Mouse (Mus musculus) left cerebral cortex, postnatal 4 days (tissue): ENCODE data around the gene Agtpbp1. TPM values are rescaled to one million over a fixed set of nuclear protein-coding genes. Genes with fewer than 3 reads are reported as not detected.
"Not testable (repeated sequence)": the region's sequence is repeated elsewhere in the genome, so short reads cannot be mapped to it uniquely, and the experiment has no call there.

Experiments
- DNase-seq: peaks from one replicate; pipeline ENCODE4 v3.0.0-alpha.2; 2022
- intact Hi-C: fragments of 180-260 bp; cut with DNase I; formaldehyde crosslinking; loops from one replicate; pipeline ENCODE4 v1.15.1; 2025
- total RNA-seq, 2 experiments: library from RNA; stranded (reverse); gene quantifications; 2 replicates each; pipeline ENCODE4 v1.2.3; 2021

The Agtpbp1 gene
- 100 to 1,000 TPM; 329 to 336 TPM for total RNA-seq

DNA sequence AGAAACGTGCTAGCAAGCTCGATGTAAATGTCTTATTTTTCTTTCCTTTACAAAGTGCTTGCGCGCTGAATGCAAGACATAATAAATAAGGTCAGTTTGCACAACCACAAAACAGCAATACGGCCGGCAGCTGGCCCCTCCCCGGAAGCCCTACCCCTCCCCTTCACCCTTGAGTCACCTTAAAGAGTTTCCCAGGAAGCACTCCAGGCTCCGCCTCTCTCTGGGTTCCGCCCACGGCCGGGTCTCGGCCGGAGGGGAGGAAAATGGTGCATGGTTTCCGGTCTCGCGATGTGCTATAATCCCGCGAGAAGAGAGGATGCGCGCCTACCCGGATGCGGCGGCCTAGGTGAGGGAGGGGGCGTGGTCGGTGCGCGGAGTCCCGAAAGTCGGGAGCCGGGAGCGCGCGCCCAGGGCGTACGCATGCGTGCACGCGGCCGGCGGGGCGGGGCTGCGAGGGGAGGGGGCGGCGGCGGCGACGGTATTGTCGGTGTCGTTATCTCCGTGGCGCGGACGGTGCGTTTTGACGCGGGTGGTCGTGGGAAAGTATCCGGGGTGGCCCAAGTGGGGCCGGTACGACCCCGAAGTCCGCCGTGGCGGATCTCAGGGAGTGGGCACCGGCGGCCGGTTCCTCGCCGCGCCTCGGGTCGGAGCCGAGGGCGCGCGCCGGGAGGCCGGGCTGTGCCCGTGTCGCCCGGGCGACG is at the start of gene Agtpbp1, which contains the start of gene Naa35:
Agtpbp1 (minus strand) TSS at position 281 of the 701 bp plus-strand sequence.
Naa35 (plus strand) TSS at position 313 of the 701 bp plus-strand sequence.
- intact Hi-C loops: loop anchor here (10.0 kb wide), 1 partner anchor 950 kb away; no protein-coding TSS in a partner anchor
- peak; percentile 100 for DNase-seq

DNA sequence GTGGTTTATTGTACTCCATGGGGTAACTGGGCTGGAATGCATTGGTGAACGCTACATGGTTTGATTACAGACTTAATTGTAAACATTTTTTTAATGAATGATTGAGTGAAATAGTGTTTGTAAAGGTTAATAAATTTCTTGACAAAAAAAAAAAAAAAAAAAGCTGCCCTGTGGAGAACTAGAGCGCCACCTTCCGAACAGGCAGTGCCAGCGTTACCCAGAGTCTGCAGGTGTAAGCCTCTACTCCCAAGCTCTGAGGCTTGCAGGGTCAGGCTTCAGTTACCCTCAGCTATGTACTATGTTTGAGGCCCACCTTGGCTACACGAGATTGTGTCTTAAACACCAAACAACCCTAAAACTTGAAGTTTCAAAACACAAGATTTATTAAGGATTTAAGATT is 49.6 kb upstream of the Agtpbp1 start:
- intact Hi-C loops: loop anchor here (10.0 kb wide), 2 partner anchors 90 to 150 kb away; partner anchors contain the start of gene Gm49354
- no peak for DNase-seq

DNA sequence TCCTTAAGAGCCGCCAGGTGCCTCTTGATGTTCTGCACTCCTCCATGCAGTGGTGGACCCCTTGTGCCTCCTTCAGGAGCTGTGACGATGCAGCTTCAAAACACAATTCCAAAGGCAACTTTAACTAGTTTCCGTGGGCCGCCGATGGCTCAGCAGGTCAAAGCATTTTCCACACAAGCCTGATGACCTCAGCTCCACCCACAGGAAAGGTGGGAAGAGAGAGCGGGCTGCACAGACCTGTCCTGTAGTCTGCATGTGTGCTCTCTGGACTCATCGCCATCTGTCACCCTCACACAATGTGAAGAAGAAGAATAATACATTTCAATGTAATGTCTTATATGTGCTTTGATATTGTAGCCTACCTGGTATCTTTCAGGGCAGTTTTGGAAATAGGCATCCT is 41.7 kb upstream of the Agtpbp1 start:
- intact Hi-C loops: no loop called here
- DNase-seq: no peak

DNA sequence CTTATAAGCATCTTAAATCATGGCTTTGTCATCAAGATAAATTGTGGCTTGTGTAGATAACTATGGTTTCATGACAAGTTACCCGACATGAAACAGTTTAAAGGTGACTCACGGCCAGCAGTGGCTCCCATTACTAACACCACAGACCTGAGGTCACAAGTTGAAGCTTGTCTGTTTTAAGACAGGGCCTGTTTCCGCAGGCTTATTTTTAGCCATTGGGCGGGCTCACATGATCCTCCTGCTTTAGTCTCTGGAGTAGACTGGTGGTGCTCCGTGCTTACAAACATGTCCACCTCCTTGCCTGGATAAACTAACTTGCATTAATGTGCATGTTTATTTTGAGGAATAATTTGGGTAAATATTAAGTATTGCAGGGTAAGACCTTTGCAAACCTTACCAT is 39.9 kb upstream of the Agtpbp1 start:
- DNase-seq: no peak
- intact Hi-C loops: no loop called here

DNA sequence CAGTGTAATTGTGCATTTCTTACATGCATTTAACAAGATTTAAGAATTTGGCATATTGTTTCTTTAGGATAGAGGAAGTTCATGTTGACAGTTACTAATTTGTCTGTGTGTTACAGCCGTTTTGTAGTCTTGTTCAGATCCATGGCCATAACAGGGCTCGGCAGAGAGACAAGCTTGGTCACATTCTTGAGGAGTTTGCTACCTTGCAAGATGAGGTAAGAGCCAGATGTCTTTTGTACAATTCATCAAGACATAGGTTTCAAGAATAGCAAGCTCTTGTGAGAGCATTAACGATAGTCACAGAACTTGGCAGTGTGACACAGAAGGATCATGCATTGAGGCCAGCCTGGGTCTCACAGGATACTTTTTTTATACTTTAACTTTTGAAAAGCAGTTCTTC is 39.4 kb upstream of the Agtpbp1 start:
- no peak for DNase-seq
- intact Hi-C loops: no loop called here

DNA sequence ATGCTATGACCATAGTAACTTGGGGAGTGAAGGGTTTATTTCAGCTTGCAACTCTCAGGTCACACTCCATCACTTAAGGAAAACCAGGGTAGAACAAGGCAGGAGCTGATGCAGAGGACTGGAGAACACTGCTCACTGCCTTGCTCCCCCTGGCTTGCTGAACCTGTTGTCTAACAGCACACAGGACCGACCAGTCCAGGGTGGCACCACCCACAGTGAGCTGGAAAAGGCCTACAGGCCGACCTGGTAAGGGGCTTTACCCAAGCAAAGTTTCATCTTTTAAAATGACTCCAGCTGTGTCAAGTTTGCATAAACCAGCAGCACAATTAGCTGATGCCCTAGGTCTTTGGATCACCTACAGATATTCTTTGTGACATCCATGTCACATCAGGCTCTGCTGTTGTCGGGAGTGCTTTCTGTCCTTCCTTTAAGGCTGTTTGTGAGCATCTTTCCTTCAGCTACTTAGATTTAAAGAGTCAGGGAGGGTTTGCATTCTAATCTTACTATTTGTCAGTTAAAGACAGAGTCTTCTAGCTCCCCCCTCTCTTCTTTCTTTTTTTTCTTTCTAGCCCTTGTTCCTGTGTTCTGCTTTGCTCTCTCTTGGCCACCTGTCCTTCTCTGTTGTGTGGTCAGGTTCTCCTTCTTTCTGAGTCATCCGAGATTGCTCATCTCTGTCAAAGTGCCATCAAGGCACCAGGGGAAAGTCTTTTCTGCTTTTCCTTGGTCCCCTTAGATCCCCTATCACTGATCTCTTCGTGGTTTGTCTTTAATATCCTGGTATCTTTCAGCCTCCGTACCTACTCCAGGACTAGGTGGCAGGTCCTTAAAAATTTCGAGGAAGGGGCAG is 36.8 kb upstream of the Agtpbp1 start:
- DNase-seq: no peak
- intact Hi-C loops: no loop called here

DNA sequence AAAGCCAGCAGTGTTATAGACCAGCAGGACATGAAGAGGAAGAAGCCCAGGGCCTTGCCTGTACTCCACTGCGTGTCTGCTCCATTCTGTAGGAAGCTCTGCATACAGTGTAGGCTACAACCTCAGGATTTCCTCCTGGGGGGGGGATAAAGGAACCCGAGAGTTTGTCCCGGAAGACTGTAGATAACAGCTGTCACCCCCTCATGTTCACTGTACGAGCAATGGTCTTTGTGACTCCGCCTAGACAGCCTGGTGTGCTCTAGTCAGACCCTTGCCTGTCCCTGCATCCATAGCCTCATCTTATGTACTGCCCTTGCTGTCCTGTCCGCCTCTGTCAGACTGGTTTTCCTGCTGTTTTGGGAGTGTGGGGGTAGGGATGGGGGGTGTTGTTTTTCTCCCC is 33.4 kb upstream of the Agtpbp1 start:
- no peak for DNase-seq
- intact Hi-C loops: no loop called here

DNA sequence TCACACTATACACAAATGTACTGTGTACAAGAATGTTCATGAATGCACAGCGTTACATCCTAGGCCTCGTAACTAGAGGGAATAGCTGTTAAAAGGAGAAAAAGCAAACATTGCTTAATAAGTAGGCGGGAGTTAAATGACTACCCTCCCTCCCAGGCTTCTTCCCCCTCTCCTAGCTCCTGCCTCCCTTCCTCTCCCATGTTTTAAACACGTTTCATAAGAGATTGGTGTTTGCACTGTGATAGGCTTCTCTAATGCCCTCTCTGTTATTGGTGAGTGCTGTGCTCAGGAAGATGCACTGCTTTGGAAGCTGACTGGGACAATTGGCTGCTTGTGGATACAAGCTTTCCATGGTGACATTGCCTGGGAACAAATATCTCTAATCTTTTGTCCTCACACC is 30.5 kb upstream of the Agtpbp1 start:
- no peak for DNase-seq
- intact Hi-C loops: no loop called here

DNA sequence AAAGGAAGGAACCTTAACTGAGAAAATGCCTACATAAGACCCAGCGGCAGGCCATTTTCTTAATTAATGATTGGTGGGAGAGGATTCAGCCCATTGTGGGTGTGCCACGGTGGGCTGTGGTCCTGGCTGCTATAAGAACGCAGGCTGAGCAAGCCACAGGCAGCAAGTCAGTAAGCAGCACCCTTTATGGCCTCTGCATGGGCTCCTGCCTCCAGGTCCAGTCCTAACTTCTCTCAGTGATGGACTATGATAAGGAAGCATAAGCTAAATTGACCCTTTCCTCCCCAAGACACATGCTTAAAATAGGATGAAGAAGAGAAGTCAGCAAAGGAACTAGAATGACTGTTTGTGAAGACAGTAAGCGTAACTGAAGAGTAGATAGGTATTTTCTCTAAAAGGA is 30.1 kb upstream of the Agtpbp1 start:
- DNase-seq: no peak
- intact Hi-C loops: no loop called here

DNA sequence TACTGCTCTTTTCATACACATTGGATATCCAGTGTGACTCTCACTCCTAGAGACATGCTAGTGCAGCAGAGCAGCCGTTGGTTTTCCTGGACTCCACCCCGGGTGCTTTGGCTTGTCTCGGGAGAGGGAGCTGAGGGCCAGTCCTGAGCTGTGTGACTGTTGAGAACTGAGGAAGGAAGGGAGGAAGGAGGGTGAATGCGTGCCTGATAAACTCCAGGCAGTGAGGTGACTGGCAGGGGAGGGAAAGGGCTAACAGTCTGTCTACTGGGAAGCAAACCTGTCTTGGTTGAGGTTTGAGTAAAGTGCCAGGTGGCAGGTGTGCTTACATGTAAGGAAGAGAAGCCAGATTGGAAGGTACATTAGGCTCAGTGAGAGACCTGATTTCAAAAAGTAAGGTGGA is 28.8 kb upstream of the Agtpbp1 start:
- no peak for DNase-seq
- intact Hi-C loops: no loop called here

DNA sequence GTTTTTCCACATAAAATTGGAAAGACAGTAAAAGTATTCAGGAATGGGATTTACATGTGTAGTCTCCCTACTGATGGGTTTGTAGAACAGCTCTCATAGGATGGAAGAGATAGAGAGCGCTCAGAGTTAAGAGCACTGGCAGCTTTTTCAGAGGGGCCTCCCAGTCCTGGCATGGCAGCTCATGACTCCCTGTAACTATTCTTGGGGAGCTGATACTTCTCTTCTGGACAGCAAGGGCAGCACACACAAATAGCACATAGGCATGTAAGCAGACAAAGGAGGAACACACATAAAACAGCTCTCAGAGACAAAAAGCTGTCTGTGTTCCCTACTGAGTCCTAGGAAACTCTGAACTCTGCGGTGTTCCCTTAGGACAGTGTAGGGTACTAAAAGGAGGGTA is 25.4 kb upstream of the Agtpbp1 start:
- intact Hi-C loops: no loop called here
- no peak for DNase-seq

DNA sequence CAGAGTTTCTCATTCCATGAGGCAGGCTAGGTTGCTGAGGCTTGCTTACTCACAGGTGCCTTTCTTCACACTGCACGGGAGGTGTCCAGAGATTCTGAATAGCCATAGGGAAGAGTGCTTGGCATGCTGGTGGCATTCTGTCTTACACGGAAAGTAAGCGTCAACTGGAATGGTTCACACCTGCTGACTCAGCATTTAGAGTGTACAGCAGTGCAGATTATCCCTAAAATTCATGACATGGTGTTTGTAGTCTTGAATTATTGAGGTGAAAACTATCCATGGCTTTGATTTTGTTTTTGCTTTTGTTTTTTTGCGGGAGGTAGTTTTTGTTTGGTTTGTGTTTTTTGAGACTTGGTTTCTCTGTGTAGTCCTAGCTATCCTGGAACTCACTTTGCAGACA is 24.9 kb upstream of the Agtpbp1 start:
- DNase-seq: no peak
- intact Hi-C loops: no loop called here

DNA sequence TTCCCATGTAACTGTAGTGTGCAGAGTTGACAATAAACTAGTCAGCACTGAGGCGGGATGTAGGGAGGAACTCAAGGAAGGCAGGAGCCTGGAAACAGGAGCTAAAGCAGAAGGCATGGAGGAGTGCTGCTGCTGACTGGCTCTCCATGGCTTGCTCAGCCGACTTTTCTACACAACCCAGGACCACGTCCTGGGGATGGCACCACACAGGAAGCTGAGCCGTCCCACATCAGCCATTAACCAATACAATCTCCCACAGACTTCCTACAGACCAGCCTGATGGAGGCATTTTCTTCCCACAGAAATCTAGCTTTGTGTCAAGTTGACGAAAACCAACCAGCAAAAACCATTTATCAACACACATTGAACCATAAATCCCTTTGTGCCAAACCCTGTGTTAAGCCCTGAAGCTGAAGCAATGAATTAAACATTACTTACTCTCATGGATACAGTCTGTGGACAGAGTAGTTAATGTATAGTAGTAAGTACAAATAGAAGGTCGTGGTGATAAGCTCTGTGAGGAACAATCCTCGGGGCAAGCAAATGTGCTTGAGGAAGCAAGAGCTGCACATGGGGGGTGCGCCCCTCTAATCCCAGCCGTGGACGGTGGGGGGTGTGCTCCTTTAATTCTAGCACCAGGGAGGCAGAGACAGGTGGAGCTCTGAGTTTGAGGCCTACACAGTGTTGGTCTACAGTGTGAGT is 20.3 kb upstream of the Agtpbp1 start:
- DNase-seq: no peak
- intact Hi-C loops: no loop called here

DNA sequence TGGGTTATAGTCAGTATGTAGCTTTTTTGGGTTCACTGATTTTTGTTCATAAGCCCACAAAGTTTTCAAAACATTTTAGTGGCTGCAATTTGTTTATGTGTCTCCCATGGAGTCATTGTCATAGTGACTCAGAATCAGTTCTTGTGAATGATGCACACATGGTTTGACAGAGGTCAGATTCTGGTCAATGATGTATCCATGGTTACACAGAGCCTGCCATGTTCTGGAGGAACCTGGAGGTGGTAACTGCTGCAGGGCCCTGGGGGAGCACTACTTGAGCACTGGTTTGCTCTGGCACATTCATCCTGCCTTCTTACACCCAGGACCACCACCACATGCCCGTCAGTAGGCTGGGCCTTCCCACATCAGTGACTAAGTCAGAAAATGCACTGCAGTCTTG is 19.5 kb upstream of the Agtpbp1 start:
- intact Hi-C loops: no loop called here
- no peak for DNase-seq

DNA sequence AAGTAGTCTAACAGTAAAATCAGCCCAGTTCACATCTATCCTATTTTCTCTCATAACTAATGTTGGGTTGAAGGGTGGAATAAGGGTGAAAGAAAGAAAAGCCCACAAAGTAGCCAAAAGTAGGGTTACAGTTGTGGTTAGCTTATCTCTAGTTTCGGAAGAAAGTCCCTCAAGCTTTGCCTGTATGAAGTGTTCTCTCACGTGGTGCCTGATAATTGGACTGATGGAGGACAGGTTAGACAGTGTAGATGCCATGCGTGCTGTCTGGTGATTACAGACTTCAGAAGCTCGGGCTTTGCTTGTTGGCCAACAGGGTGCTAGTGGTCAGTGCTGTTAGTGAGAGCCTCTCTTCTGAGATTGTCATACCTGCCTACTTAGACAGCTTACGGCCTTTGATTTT is 18.1 kb upstream of the Agtpbp1 start:
- DNase-seq: no peak
- intact Hi-C loops: no loop called here

DNA sequence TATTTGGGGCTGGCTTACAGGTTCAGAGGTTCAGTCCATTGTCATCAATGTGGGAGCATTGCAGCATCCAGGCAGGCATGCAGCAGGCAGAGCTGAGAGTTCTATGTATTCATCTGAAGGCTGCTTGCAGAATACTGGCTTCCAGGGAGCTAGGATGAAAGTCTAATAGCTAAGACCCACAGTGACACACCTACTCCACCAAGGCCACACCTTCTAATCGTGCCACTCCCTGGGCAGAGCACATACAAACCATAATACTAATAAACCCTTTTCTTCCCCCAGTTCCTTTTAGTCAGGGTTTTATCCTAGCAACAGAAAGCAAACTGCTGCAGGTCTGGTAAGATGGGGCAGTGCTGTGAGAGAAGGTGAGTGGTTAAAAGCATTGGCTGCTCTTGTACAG is 7.6 kb upstream of the Agtpbp1 start:
- DNase-seq: no peak
- intact Hi-C loops: no loop called here

DNA sequence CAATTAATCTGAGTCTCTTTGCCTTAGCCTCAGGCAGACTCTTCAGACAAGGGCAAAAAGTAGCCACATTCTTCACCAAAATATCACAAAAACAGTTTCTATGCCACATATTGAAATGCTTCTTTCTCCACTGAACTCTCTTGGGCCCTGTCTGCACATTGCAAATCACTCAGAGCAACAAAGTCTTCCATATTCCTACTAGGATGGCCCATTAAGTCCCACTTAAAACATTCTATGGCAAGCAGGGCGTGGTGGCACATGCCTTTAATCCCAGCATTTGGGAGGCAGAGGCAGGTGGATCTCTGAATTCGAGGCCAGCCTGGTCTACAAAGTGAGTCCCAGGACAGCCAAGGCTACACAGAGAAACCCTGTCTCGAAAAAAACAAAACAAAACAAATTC is 7.0 kb upstream of the Agtpbp1 start:
- intact Hi-C loops, DNase-seq: not testable (repeated sequence)

DNA sequence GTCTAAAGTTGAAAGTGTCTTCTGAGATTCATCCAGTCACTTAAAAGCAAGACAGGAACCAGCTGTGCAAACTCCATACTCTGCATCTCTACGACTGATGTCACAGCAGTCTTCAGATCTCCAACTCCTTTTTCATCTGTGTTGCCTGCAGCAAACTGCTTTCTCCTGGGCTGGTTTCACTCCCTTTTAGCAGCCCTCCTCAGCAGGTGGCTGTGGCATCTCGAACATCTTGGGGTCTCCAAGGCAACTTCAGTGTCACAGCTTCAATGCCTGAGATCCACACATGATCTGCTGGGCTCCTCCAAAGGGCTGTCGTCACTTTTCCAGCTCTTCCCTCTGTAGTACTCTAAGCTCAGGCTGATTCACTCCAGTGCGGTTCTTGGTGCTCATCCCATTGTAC is 5.7 kb upstream of the Agtpbp1 start:
- DNase-seq: no peak
- intact Hi-C loops: no loop called here

DNA sequence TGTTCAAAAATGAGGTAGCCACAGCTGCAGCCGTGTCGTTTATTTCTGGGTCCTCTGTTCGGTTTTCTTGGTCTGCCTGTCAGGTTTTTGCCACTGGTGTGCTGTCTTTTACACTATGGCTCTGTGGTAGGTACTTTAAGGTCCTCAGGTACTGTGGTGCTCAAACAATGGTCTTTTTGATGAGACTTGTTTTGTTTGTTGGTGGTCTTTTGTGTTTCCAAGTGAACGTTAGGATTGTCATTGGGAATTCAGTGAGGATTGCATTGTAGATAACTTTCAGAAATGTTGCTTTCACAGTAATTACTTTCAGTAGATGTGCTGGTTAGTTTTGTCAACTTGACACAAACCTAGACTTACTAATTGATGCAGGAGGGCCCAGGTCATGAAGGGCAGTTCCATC is 4.6 kb upstream of the Agtpbp1 start:
- DNase-seq: no peak
- intact Hi-C loops: loop anchor here (10.0 kb wide), 1 partner anchor 955 kb away; no protein-coding TSS in a partner anchor

DNA sequence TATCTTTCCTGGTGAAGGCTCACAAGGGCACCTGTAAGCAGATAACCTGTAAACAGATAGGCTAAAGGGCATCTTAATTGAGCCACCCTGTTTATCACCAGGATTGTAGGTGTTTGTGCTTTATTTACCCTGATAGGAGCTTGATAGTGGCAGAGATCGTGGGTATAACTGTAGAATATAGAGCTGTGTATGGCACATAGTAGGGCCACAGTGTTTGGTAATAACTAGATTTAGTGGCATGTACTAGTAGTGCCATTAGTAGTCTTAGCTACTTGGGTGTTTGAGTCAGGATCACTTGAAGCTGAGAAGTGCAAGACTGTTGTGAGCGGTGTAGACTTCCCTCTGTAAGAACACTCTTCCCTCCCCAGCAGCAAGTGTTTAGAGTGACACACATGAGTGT is 2.2 kb upstream of the Agtpbp1 start:
- no peak for DNase-seq
- intact Hi-C loops: loop anchor here (10.0 kb wide), 1 partner anchor 952 kb away; no protein-coding TSS in a partner anchor

DNA sequence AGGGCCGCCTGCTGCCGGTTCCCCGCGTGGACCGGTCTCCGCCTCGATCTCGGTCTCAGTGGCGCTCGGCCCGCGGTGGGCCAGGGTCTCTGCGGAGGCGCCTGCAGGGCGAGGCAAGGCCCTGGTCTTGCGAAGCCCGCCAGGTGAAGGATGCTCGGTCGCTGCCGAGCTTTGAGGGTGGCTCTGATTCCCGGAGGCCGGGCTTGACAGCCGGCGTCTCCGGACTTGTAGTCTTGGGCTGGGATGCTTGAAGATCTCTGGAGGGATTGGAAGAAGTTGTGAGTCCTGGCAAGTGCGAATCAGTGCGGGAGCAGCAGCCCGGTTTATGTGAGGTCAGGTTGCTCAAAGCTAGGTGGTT is 600 bp upstream of the Agtpbp1 start:
- peak; percentile 45 for DNase-seq
- intact Hi-C loops: loop anchor here (10.0 kb wide), 1 partner anchor 951 kb away; no protein-coding TSS in a partner anchor
